Mouse (Mus musculus) fat pad, adult 2 months (tissue): ENCODE data around the gene Dgcr8.

Source experiments
- DNase-seq: peaks from one replicate; pipeline ENCODE4 v3.0.0-alpha.2; 2011; ENCODE audit warnings: low read depth, low spot score; ENCODE audit errors: extremely low read depth

Dgcr8 gene

GRCm38 (mm10) chr16:18250231-18250630 is 38.8 kb downstream of the Dgcr8 start:
- DNase-seq: no peak

GRCm38 (mm10) chr16:18249364-18249967 is 39.6 kb downstream of the Dgcr8 start:
- DNase-seq: no peak

- peak; percentile 43 for DNase-seq
Observed at GRCm38 (mm10) chr16:18248433-18249363, 40.3 kb downstream of the Dgcr8 start, which contains the start of the genes Trmt2a and Ranbp1. Gene Trmt2a, plus strand, starts transcription at chr16:18248679. Gene Ranbp1, minus strand, starts transcription at chr16:18248732.

- no peak for DNase-seq
Observed at GRCm38 (mm10) chr16:18247521-18248399, 41.3 kb downstream of the Dgcr8 start.

- no peak for DNase-seq
Observed at GRCm38 (mm10) chr16:18241581-18241980, 47.5 kb downstream of the Dgcr8 start.

- DNase-seq: no peak
Observed at GRCm38 (mm10) chr16:18236676-18237501, 52.2 kb downstream of the Dgcr8 start.

- DNase-seq: no peak
Observed at GRCm38 (mm10) chr16:18235389-18236065, 53.5 kb downstream of the Dgcr8 start.

- no peak for DNase-seq
Observed at GRCm38 (mm10) chr16:18234671-18235388, 54.2 kb downstream of the Dgcr8 start, which contains the start of gene Zdhhc8. Gene Zdhhc8, minus strand, starts transcription at chr16:18235136.

GRCm38 (mm10) chr16:18233919-18234670 is 55.0 kb downstream of the Dgcr8 start:
- DNase-seq: no peak

- no peak for DNase-seq
Observed at GRCm38 (mm10) chr16:18233451-18233850, 55.6 kb downstream of the Dgcr8 start.

GRCm38 (mm10) chr16:18231451-18231850 is 57.6 kb downstream of the Dgcr8 start:
- no peak for DNase-seq

- no peak for DNase-seq
Observed at GRCm38 (mm10) chr16:18231047-18231446, 58.0 kb downstream of the Dgcr8 start.

- no peak for DNase-seq
Observed at GRCm38 (mm10) chr16:18230617-18231016, 58.4 kb downstream of the Dgcr8 start.

- DNase-seq: no peak
Observed at GRCm38 (mm10) chr16:18229622-18230021, 59.4 kb downstream of the Dgcr8 start.

GRCm38 (mm10) chr16:18228856-18229255 is 60.2 kb downstream of the Dgcr8 start:
- DNase-seq: no peak

GRCm38 (mm10) chr16:18227897-18228422 is 61.1 kb downstream of the Dgcr8 start:
- DNase-seq: no peak

GRCm38 (mm10) chr16:18227187-18227586 is 61.9 kb downstream of the Dgcr8 start:
- DNase-seq: no peak

- DNase-seq: no peak
Observed at GRCm38 (mm10) chr16:18222188-18222587, 66.9 kb downstream of the Dgcr8 start.
